Mouse (Mus musculus) frontal cortex, postnatal 25 days (tissue): ENCODE data around the gene Cisd3.

Experiments
- DNase-seq, 2 experiments: peaks; one replicate each; pipeline ENCODE4 v3.0.0; 2022; ENCODE audit warnings: low spot score in 2 of 2

Cisd3 gene

DNA sequence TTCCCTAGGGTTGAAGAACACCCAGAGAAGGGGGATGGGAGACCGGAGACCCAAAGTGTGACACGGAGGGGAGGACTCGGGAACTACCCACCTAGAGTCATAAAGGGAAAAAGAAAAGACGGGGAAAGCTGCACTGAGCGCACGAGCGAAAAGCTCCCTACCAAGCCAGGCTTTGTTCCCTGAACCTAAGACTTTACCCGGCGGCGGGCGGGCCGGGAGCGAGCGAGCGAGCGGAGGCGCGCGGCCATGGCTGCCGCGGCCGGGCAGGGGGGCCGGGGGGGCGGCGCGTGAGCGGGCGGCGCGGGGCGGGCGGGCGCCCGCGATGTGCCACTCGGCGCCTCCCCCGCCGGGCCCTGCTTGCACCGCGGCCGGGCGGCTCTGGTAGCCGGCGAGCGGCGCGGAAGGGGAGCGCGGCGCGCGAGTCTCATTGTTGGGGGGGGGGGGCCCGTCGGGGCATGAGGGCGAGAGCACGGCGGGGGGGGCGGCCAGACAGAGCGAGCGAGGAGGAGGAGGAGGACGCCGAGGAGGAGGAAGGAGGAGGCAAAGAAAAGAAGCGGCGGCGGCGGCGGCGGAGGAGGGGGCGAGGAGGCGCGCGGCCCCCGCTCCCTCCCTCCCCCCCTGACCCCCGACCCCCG lies 22.6 kb upstream of the Cisd3 start, which contains the start of gene Mllt6:
Gene Mllt6 (plus strand): TSS at position 522 of the 635 bp plus-strand sequence.
- DNase-seq = no peak

DNA sequence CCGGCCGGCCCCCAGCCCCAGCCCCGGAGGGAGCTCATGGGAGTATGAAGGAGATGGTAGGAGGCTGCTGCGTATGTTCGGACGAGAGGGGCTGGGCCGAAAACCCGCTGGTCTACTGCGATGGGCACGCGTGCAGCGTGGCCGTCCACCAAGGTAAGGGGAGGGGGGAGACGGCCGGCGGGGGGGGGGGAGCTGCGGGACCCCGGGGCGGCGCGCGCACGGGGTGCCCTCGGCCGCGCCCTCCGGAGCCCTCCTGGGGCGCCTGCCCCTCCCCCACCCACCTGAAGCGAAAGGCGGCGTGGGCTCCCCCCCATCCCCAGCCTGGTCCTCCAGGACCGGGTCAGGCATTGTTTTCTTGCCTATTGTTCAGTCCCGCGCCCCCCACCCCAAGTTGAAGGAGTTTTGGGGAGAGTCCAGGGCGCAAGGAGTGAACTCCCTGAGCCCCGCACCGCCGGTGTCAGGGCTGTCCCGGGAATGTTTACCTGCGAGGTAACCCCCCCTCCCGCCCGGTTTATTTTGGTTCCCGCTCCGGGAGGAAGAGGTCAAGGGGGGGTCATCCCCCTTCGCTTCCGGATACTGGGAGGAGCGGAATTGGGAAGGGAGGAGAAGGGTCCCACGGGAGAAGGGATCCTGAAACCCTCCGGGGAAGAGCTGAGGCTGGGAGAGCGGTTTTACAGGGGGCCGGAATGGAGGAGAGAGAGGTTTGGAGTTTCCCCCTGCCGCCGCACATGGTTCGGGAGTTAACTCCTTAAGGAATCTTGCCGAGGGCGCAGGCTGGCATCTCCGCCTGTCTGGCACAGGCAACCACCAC lies 21.9 kb upstream of the Cisd3 start:
- DNase-seq = no peak

DNA sequence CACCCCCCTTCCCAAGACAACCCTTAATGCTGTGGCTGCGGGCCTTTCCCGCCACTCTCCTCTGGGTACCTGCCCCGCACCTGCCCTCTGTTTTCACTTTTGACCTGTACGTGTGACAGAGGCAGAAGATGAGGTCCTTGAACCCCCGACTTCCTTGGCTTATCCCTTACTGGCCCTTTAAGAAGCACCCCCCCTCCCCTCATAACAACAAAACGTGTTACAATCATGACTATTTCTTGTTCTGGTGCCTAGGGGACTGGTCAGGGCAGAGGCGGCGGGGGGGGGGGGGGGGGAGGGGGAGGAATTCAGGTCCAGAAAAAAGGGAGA lies 21.3 kb upstream of the Cisd3 start:
- DNase-seq = no peak

DNA sequence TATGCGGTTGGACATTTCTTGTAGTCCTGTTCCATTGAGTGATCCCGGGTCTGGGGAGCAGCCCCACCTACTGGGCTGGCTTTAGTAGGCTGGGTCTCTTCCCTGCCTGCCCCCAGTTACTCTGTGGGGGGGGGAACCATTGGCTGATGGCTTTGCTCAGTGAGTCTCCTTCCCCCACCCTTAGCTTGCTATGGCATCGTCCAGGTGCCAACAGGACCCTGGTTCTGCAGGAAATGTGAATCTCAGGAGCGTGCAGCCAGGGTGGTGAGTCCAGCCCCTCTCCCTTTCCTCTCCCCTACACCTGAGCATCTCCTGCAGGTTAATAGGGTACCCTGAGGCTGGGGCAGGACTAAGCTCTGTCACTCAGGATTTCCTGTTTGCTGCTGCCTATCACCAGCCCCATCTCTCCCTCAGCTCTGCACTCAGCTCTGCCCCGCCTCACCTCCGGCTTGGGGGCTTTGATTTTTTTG lies 20.8 kb upstream of the Cisd3 start:
- DNase-seq = no peak

DNA sequence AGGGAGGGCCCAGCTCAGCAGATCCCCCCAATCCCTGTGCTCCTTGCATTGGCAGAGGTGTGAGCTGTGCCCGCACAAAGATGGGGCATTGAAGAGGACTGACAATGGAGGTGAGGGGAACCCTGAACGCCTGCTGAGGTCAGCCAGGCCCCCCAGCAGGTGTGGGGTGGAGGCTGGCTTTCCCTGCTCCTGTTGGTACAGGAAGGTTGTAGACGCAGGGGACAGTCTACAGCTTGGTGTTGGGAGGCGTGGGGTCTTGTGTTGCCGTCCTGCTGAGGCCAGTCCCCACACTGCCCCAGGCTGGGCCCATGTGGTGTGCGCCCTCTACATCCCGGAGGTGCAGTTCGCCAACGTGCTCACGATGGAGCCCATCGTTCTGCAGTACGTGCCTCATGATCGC lies 20.2 kb upstream of the Cisd3 start:
- DNase-seq = no peak

DNA sequence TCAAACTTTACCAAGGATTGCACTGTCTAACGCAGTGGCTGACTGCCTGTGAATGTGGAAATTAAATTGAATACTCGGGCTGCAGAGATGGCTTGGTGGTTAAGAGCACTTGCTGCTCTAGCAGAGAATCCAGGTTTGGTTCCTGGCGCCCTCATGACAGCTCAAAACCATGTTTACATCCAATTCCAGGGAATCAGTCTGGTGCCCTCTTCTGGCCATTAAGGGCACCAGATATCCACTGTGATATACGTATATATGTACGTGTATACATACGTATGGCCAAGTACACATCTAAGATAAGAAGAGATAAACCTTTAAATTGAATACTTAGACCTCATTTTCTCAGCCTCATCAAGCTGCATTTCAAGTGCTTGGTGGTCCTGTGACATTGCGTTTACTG lies 19.4 kb upstream of the Cisd3 start:
- no peak for DNase-seq

DNA sequence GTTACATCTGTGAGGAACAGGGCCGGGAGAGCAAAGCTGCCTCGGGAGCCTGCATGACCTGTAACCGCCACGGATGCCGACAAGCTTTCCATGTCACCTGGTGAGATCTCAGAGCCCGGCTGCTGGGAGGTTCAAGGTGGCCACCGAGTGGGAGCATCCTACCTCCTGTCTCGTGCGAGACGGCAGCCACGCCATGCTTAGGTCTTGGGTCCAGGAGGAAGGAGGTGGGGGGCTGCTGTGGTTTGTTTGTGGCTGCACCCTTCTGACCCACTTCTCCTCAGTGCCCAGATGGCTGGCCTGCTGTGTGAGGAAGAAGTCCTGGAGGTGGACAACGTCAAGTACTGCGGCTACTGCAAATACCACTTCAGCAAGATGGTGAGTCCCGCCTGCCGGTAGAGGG lies 18.8 kb upstream of the Cisd3 start:
- DNase-seq = no peak

DNA sequence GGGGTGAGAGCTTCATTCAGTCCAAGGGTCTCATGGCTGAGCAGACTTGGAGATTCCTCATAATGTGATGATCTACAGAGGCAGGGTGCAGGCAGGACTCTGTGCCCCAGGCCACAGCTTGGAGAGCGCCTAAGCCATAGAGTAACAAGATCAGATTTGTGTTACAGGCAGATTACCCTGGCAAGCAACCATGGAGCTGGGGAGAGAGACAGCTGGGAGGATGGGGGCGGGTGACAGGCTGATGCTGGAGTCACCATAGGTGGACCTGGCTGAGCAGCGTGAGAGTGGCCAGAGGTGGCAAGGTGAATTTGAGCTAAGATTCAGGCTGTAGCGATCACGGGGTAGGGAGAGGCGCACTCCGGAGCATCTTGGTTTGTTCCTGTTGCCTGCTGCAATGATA lies 17.5 kb upstream of the Cisd3 start:
- no peak for DNase-seq

DNA sequence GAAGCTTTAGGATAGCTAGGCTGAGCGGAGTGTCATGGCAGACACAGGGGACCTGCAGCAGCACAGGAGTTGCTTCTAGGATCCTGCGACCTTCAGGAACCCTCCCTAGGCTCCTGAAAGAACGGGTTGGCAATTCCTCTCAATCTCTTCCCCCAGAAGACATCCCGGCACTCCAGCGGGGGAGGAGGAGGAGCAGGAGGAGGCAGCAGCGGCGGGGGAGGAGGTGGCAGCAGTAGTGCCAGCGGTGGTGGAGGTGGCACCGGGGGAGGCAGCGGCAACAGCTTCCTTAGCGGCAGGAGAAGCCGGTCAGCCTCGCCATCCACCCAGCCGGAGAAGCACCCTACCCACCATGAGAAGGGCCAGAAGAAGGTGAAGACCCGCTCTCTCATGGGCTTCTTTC lies 16.4 kb upstream of the Cisd3 start:
- no peak for DNase-seq

DNA sequence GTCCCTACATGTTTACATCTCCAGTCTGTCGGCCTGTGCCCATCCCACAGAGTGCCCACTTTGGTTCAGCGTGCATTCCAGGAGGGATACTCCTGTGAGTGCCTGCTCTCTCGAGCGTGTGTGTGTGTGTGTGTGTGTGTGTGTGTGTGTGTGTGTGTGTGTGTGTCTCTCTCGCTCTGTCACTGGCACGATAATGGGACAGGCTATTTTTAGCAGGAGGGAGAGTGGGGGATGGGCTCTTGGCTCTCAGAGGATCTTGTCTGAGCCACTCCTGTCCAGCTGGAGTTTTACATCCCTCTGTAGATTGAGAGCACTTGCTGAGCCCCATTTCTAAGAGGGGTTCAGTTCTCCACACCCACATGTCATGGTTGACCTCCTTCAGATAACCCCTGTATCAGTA lies 15.8 kb upstream of the Cisd3 start:
- DNase-seq = no peak

DNA sequence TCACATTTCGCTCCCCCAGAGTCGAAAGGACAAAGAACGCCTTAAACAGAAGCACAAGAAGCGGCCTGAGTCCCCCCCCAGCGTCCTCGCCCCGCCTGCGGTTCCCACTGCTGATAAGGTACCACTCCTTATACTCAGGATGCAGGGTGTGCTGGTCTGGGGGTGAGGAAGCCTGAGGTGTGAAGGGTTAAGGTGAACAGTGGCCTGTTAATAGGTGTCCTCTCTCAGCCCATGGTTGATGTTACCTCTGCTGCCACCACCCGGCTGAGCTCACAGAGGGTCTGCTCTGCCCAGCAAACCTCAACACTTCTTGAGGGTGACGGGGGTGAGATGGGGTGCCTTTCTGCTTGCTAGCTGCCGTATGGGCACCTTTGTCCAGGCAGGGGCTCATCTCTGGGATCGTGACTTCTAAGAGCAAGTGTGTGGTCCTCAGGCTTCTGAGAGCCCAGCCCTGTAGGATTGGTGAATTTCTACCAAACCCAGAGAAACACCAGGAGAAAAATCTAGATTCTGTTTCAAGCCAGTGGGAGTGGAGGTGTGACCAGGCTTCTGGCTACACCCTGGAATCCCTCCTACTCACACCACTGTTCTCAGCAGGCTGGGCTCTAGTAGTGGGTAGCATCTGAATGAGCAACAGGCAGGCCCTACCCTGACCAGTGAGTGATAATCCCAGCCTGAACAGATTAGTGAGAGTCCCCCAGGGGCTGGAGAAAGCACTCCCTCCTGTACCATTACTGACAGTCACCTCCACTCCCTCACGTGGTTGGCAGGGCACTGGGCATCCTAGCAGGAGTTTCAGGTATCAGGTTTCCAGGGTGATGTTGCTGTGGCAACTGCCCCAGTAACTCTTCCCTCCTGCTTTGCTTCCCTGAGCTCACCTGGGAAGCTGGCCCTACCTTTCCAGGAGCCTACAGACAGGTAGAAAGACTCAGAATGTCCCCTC lies 15.1 kb upstream of the Cisd3 start:
- no peak for DNase-seq

DNA sequence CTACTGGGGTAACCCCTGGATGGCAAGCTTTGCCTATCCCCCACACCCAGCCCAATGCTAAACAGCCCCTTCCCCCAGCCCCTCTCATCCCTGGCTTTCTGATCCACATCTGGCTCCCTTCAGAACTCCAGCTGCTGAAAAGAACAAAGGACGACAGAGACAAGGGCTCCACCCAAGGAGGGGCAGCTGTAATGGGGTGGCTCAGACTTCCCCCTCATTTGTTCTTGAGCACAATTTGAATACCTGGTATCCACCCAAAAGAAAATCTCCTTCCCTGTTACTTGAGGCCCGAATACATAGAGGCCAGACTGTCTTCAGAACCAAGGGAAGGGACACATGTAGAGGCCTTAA lies 14.5 kb upstream of the Cisd3 start:
- DNase-seq = no peak

DNA sequence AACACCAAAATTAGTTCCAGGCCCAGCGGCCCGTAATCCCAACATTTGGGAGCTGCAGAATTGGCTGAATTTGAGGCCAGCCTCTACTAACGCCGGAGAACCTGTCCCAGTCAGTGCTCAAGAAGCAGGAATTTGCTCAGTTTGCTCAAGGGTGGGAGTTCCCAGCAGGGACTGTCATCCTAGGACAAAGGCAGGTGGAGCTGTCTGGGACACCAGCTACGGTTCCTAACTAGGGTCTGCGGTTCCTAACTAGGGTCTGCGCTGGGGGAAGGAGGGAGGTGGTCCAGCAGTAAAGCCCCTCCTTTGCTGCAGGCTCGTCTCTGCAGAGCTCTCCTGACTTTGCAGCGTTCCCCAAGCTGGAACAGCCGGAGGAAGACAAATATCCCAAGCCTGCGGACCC lies 12.5 kb upstream of the Cisd3 start:
- no peak for DNase-seq

DNA sequence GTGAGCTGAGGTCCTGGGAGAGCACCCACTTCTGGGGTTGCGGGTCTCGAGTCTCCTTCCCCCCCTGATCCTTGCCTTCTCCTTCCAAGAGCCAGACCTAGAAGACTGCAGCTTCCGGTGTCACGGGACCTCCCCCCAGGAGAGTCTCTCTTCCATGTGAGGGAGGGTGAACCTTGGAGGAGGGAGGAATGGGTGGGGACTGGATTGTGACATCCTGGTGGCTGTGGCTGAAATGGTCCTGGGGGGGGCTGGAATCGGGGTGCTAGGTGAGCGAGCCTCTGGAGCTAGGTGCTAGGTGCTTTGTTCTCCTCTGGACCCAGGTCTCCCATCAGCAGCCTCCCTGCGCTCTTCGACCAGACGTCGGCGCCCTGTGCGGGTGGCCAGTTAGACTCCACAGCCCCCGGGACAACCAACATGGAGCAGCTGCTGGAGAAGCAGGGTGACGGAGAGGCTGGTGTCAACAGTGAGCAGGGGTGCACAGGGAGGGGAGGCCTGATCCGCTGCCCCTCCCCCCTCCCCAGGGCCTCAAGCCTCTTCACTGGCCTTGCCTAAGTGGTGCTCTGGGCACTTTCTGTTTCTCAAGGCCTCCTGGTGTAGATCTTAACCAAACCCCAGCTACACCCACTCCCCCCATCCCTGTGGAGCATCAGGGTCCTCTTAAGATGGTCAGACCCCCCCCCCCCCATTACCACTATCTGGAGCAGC lies 9.4 kb upstream of the Cisd3 start:
- DNase-seq = no peak

DNA sequence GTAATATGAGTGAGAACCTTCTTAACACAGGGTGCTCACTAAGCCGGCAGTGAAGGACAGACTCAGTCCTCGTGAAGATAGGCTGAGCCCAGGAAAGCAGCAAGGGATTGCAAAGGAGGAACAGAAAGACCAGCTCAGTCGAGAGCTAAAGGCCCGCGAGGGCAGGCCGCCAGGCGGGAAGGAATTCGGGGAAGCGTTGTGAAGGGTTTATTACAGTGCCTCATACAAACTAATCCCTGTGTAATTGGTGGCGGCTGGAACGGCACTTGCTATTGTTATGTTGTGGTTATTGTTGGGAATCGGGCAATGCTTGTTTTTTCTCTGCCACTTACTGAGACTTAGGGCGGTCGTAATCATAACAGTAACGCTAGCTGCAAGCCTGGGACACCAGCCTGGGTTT lies 8.2 kb upstream of the Cisd3 start:
- DNase-seq = no peak

DNA sequence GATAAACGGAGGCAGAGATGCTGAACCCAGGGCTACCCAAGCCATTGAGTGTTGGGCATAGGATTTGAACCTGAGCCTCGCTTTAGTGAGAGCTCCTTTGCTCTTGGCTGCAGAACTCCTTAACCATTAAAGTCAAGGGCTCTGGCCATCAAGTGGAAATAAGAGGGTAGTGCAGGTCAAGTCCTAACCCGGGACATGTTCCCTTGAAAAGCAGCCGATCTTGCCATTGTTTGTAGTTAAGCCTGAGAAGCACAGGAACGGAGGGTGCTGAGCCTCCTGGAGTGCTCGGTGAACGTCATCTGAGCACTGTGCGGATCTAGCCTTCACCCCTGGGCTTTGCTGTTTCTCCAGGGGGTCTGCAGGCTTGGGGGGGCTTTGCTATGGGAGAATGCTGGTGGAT lies 7.8 kb upstream of the Cisd3 start:
- no peak for DNase-seq

DNA sequence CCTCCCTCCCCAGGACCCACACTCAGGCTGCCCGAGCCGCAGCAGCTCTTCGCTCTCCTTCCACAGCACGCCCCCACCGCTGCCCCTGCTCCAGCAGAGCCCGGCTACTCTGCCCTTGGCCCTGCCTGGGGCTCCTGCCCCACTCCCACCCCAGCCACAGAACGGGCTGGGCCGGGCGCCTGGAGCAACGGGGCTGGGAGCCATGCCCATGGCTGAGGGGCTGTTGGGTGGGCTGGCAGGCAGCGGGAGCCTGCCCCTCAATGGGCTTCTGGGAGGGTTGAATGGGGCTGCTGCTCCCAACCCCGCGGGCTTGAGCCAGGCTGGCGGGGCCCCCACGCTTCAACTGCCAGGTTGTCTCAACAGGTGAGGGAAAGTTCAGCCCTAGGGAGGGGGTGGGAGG lies 7.3 kb upstream of the Cisd3 start:
- no peak for DNase-seq

DNA sequence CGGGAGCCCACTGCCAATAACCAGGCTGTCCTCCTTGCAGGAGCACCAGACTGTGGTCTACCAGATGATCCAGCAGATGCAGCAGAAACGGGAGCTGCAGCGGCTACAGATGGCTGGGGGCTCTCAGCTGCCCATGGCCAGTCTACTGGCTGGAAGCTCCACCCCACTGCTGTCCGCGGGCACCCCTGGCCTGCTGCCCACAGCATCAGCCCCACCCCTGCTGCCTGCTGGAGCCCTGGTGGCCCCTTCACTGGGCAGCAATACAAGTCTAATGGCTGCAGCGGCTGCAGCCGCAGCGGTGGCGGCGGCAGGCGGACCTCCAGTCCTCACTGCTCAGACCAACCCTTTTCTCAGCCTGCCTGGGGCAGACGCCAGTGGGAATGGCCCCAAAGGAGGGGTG lies 5.2 kb upstream of the Cisd3 start:
- DNase-seq = no peak

DNA sequence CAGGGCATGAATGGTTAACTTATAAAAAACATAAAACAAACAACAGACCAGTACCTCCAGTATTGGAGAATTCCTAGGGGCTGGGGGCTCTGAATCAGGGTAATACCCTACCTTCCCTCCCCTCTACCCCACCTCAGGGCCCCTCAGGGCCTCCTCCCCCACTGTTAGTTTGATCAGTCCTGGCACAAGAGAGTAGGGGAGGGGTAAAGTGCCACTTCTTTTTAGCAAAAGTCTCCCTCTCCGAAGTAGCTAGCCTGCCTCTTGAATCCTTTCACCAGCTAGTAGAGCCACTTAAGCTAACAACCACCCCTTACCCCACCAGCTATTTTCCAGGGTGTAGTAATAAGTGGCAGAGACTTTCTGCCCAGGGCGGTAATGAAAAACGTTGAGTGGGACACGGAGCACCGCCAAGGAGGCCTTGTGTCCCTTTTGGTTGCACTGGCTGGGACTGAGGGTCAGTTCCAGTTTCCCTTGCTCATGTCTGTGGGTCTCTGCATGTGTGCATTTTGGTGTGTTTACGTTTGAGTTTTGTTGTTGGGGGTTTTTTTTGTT lies 3.0 kb upstream of the Cisd3 start:
- DNase-seq = no peak

DNA sequence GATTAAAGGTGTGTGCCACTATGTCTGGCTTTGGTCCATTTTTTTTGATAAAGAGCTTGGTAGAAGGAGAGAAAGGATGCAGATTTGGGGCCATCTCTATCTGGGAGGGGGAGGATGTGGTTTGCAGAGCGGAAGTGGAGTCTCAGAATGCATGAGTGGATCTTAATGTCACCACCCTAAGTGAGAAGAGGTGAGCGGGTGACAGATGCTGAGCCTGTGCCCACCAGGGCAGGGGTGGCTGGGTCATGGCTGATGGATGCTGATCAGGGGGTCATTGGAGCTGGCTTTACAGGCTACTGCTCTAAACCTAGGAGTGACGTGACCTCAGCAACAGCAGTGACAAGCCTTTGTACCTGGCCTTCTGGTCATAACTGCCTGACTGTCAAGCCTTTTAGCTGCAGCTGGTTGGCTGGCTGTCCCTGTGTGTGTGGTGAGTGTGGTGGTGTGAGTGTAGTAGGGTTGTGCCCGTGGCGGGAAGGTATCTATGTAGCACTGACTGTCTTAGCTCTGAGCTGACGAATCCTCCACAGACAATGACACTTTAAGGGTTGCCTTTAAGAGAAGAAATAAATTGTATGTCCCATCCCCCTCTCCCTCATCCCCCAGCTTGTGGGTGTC lies 1.5 kb upstream of the Cisd3 start:
- no peak for DNase-seq

DNA sequence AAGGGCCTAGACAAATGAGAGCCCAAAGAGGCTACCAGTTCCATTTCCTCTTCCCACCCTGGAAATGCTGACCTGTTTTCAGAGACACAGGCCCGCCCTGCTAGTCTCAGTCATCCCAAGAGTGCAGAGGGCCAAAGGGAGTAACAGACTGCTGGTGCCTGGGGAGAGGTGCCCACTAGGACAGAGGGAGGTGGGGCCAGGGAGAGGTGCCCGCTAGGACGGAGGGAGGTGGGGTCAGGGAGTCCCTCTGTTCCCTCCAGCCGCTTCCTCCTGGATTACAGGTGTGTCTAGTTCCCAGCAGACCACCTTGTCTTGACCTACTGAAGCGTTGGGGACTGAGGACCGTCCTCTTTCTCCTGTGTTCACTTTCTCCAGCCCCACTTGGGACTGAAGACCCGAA lies 860 bp upstream of the Cisd3 start:
- DNase-seq = no peak
